Mouse (Mus musculus): Measurements from ENCODE around the gene Mcrip2.

The Mcrip2 gene

GRCm38 (mm10) chr17:25834595-25835222 is 33.9 kb downstream of the Mcrip2 start:
- no peak for DNase-seq (ENCODE audit: low read depth, low spot score)

DNA sequence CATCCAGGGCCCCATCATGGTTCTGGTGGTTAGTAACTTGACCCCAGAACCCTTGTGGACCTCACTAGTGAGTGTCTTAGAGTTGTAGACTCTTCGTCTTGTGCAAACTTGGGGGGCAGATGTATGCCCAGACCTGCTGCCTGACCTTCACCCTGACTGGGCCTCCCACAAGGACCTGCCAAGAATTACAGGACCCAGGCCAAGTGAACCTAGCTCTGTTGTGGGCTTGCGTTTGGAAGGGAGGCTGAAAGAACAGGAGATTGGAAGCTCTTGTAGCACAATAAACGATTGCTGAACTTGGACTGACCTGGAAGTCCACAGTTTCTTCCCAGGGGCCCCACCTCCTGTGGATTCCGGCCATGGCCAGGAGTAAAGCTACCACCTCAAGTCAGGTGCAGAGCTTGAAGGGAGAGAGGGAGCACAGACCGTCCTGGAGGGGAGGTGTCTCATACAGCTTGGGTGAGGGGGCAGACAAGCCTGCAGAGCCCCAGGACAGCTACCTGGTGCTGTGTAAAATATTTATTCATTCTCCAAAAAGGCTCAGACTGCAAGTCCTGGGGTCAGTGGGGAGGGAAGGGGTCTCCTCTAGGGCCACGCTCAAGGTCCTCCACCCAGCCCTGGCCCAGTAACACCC is 34.5 kb downstream of the Mcrip2 start:
- no peak for DNase-seq (ENCODE audit: low read depth, low spot score)

DNA sequence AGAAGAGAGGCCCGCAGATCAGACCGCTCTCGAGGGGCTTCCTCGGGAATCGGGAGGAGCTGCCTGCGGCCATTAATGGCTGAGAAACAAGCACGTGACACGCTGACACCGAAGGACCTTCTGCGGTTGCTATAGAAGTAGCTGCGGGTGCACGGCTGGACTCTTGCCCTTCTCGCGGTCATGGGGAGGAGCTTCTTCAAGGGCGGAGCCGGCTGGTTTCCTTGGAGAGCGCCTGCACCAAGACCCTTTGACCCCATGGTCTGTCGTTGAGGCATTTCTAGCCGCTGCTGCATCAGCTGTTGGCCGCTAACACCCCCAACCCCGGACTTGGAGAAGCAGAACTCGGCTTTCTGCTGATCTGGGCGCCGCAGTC is 35.3 kb downstream of the Mcrip2 start, which contains the start of gene Stub1:
Stub1 (minus strand) TSS at position 114 of the 373 bp plus-strand sequence.
- DNase-seq (ENCODE audit: low read depth, low spot score) = peak; percentile 93

DNA sequence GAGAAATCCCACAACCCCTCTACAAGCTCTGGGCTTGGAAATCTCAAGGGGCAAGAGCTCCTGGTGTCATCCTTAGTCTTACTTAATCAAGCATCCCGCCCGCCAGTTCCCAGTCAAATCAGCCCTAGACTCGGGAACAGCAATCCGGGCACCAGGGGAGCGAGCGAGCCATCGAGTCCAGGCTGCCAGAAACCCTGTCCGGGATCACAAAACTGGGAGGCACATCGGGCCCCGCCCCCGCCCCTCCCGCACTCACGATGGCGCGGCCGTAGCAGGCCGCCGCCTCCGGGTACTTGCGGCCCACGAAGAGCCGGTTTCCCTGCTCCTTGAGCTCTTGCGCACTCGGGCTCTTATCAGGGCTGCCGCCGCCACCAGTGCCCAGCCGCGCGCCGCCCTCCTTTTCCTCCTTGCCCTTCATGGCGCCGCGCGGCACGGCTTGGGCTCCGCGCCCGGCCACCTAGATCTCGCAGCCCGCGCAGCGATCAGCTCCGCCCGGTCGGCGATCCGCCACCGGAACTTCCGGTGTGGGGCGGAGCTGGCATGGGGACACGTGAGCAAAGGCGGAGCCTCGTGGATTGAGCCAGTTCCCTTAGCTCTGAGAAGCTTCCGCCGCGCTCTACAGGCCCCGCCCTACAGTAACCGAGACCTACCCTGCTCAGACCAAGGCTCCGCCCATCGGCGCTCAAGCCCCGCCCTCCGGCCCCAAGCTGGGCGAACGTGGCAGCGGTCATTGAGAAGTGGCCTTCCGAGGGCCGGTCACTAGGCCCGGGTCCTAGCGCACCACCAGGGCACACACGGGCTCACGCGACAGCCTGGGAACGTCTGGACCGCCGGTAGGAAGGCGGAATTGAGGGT is 35.9 kb downstream of the Mcrip2 start:
- peak; percentile 99 for DNase-seq (ENCODE audit: low read depth, low spot score)

DNA sequence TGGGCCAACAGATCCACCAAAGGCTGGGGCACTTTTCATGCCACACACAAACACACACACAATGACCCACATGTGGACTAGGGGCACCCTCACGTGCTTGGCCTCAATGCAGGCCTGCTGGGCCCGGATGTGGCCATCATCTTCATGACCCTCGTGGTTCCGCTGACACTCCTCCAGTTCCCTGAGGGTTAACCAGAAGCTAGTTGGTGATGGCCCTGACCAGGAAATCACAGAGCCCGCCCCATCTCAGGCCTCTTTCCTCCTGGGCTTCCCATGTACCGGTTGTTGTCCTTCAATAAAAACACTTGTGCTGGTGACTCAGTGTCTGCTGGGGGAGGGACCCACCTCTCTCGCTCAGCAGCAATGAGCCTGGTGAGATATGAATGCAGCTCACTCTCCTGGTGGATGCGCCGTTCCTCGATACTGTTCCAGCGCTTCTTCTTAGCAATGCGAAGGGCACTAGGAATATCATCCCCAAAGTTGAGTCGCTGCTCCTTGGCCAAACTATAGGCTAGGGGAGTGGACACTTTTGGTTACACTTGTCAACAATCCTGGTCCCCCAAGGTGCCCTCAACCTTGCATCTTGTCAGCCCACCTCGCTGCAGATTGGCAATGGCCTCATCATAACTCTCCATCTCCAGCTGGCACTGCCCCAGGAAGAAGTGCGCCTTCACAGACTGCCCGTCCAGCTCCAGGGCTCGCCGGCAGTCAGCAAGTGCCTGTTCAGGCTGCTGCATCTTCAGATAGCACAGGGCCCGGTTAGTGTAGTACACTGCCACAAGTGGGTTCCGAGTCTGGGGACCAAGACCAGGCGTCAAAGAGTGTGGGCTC is 36.9 kb downstream of the Mcrip2 start:
- no peak for DNase-seq (ENCODE audit: low read depth, low spot score)

- no peak for DNase-seq (ENCODE audit: low read depth, low spot score)
Measured at GRCm38 (mm10) chr17:25830806-25831431, 37.6 kb downstream of the Mcrip2 start.

- DNase-seq (ENCODE audit: low read depth, low spot score) = no peak
Measured at GRCm38 (mm10) chr17:25830200-25830753, 38.3 kb downstream of the Mcrip2 start.

GRCm38 (mm10) chr17:25829558-25830017 is 39.0 kb downstream of the Mcrip2 start:
- no peak for DNase-seq (ENCODE audit: low read depth, low spot score)

- DNase-seq (ENCODE audit: low read depth, low spot score) = peak; percentile 88
Measured at GRCm38 (mm10) chr17:25828712-25829557, 39.6 kb downstream of the Mcrip2 start, which contains the start of gene Jmjd8. Gene Jmjd8 (plus strand): TSS chr17:25828867.

DNA sequence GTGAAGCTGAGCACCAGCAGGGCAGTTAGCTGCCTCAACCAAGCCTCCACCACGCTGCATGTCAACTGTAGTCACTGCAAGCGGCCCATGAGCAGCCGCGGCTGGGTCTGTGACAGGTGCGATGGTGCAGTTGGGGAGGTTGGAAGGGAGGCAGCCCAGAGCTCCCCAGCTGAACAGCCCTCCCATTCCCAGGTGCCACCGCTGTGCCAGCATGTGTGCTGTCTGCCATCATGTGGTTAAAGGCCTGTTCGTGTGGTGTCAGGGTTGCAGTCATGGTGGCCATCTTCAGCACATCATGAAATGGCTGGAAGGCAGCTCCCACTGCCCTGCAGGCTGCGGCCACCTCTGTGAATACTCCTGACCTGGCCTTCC is 40.4 kb downstream of the Mcrip2 start:
- DNase-seq (ENCODE audit: low read depth, low spot score) = no peak

DNA sequence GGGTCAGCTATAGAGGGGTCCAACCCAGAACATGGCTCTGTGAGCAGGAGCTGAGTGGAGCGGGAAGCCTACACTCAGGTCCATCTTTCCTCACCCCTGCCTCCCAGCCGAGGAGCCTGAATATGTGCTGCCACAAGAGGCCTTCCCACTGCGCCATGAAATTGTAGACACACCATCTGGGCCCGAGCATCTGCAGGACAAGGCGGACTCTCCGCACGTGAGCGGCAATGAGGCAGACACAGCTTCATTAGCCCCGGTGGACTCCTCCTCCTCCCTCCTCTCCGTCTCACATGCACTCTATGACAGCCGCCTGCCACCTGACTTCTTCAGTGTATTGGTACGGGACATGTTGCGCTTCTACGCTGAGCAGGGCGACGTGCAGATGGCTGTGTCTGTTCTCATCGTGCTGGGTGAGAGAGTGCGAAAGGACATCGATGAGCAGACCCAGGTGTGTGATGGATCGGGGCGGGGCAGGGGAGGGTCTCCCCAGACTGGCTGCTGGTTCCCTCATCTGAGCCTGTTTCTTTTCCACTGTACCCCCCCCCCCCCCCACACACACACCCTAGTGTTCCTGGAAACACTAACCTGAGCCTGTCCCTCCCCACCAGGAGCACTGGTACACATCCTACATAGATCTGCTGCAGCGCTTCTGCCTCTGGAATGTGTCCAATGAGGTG is 40.9 kb downstream of the Mcrip2 start:
- DNase-seq (ENCODE audit: low read depth, low spot score) = no peak

DNA sequence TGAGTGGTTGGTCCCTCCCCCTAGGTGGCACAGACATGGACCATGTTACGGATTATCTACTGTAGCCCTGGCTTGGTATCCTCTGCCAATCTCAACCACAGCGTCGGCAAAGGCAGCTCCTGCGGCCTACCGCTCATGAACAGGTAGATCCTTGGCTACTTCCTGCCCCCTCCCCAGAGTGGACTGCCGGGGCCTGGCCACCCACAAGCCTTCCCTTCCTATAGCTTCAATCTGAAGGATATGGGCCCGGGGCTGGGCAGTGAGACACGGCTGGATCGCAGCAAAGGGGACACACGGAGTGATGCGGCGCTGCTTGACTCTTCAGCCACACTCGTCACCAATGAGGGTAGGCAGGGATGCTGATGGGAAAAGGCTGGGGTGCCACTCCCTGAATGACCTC is 41.6 kb downstream of the Mcrip2 start:
- no peak for DNase-seq (ENCODE audit: low read depth, low spot score)

DNA sequence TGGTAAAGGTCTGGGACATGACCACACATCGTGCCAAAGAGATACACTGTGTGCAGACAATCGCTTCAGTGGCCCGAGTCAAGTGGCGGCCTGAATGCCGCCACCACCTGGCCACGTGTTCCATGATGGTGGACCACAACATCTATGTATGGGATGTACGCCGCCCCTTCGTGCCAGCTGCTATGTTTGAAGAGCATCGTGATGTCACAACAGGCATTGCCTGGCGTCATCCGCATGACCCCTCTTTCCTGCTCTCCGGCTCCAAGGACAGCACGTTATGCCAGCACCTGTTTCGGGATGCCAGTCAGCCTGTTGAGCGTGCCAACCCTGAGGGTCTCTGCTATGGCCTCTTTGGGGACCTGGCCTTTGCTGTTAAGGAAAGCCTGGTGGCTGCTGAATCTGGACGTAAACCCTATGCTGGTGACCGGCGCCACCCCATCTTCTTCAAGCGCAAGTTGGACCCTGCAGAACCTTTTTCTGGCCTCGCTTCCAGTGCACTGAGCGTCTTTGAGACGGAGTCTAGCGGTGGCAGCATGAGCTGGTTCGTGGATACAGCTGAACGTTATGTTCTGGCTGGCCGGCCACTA is 42.5 kb downstream of the Mcrip2 start:
- DNase-seq (ENCODE audit: low read depth, low spot score) = no peak

- DNase-seq (ENCODE audit: low read depth, low spot score) = no peak
Measured at GRCm38 (mm10) chr17:25825311-25825710, 43.3 kb downstream of the Mcrip2 start.

DNA sequence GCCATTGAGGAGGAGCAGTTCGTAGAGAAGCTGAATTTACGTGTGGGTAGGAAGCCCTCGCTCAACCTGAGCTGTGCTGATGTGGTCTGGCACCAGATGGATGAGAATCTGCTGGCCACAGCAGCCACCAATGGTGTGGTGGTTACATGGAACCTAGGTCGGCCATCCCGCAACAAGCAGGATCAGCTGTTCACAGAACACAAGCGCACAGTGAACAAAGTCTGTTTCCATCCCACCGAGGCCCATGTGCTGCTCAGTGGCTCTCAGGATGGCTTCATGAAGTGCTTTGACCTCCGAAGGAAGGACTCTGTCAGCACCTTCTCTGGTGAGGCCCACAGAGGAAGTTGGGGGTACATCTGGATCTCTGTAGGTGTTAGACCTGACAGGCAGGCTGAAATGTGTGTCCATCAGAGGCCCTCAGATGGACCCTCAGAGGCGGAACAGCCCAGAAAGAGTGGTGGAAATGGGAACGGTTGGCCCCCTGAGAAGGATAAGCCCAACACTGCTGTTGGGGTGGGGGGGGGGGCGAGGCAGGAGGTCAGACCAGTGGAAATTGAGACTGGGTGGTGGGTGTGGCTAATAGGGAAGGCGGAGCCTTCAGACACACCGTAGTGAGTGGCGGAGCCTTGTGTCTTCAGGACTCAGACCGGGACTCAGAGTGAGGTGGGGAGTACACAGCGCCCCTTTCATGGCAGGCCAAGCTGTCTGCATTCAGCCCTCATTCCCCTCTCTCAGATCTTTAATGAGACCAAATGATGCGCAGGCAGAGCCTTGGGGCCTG is 44.0 kb downstream of the Mcrip2 start:
- peak; percentile 50 for DNase-seq (ENCODE audit: low read depth, low spot score)

- DNase-seq (ENCODE audit: low read depth, low spot score) = peak; percentile 96
Measured at GRCm38 (mm10) chr17:25823452-25823851, 45.1 kb downstream of the Mcrip2 start, which contains the start of gene Wdr24. Gene Wdr24 (plus strand): TSS chr17:25823627.

DNA sequence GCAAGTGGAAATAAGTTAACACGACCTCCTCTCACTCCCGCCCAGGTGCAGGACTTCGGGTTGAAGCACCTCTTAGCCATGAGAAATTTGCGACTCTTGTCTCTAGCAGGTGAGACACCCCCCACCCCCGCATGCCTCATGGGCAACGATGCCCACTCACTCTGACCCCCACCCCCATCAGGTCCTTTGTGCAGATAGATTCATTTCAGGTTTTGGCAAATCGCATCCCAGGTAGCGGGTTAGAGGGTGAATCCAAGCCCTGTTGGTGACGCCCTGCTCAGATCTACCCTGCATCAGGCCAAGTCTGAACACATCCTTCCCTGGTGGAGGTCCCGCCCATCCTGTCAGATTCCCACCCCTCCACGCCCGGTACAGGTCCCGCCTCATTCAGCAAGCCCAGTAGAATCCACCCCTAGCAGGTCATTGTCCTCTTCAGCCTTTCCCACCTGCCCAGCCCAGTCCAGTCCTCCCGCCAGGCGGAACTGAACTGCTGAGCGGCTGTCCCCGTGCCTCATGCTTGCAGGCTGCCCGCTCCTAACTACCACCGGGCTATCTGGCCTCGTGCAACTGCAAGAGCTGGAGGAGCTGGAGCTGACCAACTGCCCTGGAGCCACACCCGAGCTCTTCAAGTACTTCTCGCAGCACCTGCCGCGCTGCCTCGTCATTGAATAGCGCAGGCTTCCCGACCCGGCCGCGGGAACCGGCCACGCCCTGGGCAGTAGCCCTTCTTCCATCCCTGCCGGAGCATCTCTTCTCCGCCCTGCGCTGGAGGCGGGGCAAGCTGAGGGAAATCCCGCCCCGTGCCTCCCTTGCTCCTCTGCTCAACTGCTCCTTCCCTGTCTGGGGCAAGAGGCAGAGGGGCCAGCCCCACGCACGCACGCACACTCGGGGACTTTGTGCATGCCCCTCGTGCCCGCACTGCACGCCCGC is 49.4 kb downstream of the Mcrip2 start:
- peak; percentile 82 for DNase-seq (ENCODE audit: low read depth, low spot score)

Data from R1 (cell line).